Mouse (Mus musculus) v-Abl transformed pro-B cells (cell line): ENCODE results near the gene 4933406M09Rik.

Experiments used
- in situ Hi-C, 2 experiments: fragments of 400-800 bp; cut with MboI; formaldehyde crosslinking; loops; one replicate each; pipeline ENCODE4 v1.15.1; 2025; ENCODE audit not compliant: unreplicated experiment in 2 of 2

The 4933406M09Rik gene

DNA sequence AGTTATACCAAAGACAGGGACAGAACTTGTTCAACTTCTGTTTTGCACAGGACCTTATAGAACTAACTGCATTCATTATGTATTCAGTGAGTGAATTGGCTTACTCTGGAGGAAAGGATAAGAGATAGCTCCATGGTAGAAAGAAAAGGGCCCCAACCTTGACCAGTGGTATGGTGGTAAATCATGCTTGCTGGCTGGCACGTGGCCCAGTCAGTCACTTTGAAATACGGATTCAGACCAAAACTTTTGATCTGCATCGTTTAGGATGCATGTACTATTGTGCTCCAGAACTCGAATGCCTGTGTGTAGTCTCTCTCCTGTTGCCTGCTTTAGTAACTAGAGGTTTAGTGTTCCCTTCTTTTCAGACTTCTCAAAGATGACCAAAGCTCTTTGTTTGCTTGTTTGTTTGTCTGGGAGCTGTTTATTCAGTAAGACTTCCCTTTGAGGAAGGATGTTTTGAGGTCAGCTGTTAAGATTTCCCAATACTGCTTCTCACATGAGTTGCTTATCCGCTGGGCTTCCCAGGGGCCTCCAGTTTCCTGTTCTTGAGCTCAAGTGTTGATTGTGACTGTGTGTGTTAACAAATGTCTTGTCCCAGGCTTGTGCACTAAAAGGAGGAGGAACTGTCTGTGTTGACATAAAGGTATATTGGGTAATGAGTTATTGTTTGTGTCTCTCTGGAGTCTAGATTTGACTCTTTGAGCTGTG, 34.2 kb downstream of the 4933406M09Rik start:
- in situ Hi-C loops, result loop anchor here (5.0 to 10.0 kb wide), 2 partner anchors 55 to 58 kb away; partner anchors contain the start of gene Tmem183a (in 2 of the 2)

DNA sequence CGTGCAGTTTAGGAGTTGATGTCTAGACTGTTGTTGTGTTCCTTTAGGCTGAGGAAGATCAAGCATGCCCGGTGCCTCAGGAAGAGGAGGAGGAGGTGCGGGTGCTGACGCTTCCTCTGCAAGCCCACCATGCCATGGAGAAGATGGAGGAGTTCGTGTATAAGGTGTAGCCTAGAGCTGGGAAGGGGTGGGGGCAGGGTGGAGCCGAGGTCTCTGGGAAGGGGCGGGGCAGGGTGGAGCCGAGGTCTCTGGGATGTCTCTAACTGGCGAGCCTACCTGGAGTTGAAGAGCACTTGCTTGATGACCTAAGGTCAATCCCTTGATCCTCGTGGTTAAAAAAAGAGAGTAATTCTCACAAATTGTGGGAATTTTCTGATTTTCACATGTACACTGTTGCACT, 38.2 kb downstream of the 4933406M09Rik start:
- in situ Hi-C loops, result no loop called here

DNA sequence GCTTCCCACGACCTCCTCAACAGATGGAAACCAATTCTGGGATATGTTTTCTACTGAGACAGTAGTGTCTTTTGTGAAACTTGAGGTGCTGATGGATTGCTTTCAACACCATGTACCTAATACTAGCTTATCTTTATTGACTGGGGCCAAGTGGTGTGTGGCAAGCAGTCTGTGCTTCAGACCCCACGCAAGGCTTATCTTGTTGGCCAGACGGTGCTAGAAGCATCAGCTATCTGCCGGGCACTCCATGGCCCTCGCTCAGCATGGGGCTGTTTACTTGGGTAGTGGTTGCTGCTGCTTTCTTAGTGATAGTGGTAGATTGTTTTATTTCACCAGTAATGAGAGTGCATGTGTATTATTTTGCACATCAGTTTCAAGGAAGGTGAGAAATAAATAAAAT, 40.5 kb downstream of the 4933406M09Rik start:
- in situ Hi-C loops, result no loop called here

DNA sequence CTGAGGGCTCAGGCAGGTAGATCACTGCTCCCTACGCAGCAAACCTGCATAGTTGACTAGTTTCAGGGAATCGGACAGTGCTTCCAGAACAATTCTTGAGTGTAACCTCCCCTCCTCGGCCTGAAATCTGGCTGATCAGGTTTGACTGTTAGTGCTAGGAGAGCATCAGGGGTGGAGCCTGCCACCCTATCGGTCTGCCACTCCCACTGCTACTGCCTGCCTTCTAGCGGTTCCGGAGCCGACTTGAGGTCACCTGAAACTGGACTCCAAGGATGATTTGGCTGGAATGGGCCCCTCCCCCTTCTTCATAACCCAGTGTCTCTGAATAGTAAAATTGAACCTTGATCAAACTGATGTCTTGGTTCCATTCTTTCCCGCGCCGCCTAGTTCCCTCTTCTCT, 47.3 kb downstream of the 4933406M09Rik start:
- in situ Hi-C loops, result no loop called here

DNA sequence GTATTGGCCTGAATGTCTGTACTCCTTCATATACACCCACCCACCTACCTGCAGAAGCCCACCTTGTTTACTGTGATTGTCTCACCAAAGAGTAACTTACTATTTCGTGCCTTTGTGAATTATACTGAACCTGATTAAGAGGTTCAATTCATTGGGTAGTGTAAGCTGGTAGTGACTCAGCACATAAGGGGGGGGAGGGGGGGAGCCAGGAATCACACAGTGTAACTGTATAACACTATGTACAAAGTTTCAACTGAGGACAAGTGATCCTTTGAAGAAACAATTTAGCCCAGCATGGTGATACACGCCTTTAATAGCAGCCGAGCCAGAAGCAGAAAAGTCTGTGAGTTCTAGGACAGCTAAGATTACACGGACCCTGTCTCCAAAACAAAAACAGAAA, 47.7 kb downstream of the 4933406M09Rik start:
- in situ Hi-C loops, result no loop called here

DNA sequence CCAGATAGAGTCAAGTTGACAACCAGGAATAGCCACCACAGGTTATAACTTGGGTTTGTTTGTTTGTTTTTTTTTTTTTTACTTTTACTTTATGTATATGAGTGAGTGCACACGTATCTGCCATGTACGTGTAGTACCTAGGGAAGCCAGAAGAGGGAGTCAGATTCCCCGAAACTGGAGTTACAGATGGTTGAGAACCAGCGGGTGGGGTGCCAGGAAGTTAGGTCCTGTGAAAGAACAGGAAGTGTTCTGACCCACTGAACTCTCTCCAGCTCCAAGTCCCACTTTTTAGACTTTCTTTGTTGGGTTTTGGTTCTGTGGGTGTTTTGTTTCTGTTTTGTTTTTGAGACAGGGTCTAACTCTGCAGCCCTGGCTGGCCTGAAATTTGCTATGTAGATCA, 49.7 kb downstream of the 4933406M09Rik start:
- in situ Hi-C loops, result no loop called here

DNA sequence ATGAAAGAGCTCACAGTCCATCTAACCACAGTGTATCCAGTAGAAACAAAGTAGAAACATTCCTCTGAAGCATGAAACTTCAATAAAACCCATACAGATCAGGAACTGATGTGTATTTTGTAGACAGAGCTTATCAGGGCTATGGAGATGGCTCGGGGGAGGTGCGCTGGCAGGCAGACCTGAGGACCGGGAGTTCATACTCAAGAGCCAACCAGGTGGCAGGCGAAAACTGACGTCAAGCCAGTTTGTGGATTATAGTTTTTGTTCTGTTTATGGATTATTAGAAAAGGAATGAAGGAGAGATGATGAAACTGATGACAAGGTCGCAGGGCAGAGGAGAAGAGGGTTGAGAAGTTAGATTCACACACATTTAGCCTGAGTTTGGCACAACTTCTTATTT, 54.7 kb downstream of the 4933406M09Rik start:
- in situ Hi-C loops, result no loop called here
